28 mouse cellular contexts compared by ENCODE assay signal in the genomic region with DNA sequence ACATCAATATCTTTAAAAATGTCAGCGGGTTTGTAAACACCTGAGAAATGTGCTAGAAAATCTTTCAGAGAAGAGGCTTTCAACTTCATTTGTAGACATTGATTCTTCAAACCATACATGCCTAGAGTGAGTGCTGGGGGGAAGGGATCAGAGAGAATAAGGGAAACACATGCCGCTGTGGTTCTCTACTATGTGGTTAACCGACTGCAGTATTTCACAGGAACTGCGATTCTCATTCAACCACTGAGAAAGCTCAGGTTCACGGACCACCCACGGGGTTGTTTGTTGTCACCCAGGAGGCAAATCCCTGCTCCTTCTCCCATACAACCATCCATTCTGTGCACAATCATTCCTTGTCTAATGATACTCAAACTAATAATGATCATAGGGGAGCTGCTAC.
DNase-seq lines count a peak whose midpoint lies in the region; ATAC-seq lines count a peak whose summit lies in the region.
"Had no signal": no experiment of that assay in that cellular context is flagged by ENCODE, and none has a peak within 500 bp of the region (broad histone marks: within the 10 kb centered on the region; RNA-seq: fewer than 3 reads in every experiment).

No protein-coding gene starts in this region.

- no peaks in the 10 kb centered on the region for H3K9me3 ChIP-seq in embryonic facial prominence, embryonic 14.5 days (ENCODE audit: control insufficient read depth, low read length)
- no peaks in the 10 kb centered on the region for H3K9me3 ChIP-seq in embryonic facial prominence, embryonic 10.5 days
- H3K9me3 ChIP-seq in hindbrain, embryonic 14.5 days (ENCODE audit: control insufficient read depth, low read length) = no peaks in the 10 kb centered on the region
- H3K9me3 ChIP-seq: embryonic facial prominence, embryonic 13.5 days; forebrain, embryonic 10.5 days; heart, embryonic 12.5 days; heart, embryonic 15.5 days; hindbrain, embryonic 15.5 days had no signal

- H3K27ac ChIP-seq in embryonic facial prominence, embryonic 14.5 days (replicated peaks; ENCODE audit: low read depth, low read length) = no peak overlapping the region
- no peak overlapping the region for H3K27ac ChIP-seq in embryonic facial prominence, embryonic 10.5 days (replicated peaks)
- no peak overlapping the region for H3K27ac ChIP-seq in hindbrain, embryonic 14.5 days
- H3K27ac ChIP-seq: embryonic facial prominence, embryonic 13.5 days; forebrain, embryonic 10.5 days; heart, embryonic 15.5 days; hindbrain, embryonic 15.5 days had no signal

- 64% methylated on average over 6 of the region's 6 CpGs for WGBS in embryonic facial prominence, embryonic 14.5 days
- WGBS in embryonic facial prominence, embryonic 10.5 days = 87% methylated on average over 6 of the region's 6 CpGs
- 86% methylated on average over 6 of the region's 6 CpGs for WGBS in hindbrain, embryonic 14.5 days

- ATAC-seq in embryonic facial prominence, embryonic 14.5 days (ENCODE audit: low read depth) = no peak
- peak; percentile 98 for ATAC-seq in common myeloid progenitor, adult 5-6 weeks (replicated peaks; ENCODE audit: low read depth, poor library complexity, severe bottlenecking)
- peak; percentile 78 for ATAC-seq in megakaryocyte, adult 5-6 weeks (ENCODE audit: poor library complexity, severe bottlenecking)
- no peak for ATAC-seq in hindbrain, embryonic 14.5 days (ENCODE audit: low FRiP score)
- ATAC-seq: activated CD4-positive, CD25-positive, alpha-beta regulatory T cell, adult 4 months; CD4-positive, CD25-positive, alpha-beta regulatory T cell, adult 4 months; forebrain, embryonic 14.5 days; forebrain, postnatal 0 days; intestine, postnatal 0 days had no signal

- no peak overlapping the region for H3K4me2 ChIP-seq in embryonic facial prominence, embryonic 14.5 days (ENCODE audit: low read depth, low read length)
- no peak overlapping the region for H3K4me2 ChIP-seq in hindbrain, embryonic 14.5 days (replicated peaks)
- H3K4me2 ChIP-seq: embryonic facial prominence, embryonic 13.5 days; heart, embryonic 12.5 days; heart, embryonic 15.5 days; hindbrain, embryonic 15.5 days had no signal

- no peaks in the 10 kb centered on the region for H3K4me1 ChIP-seq in embryonic facial prominence, embryonic 14.5 days (ENCODE audit: control insufficient read depth, insufficient read depth, low read length)
- 0 out of 2 replicates have a peak, but pooled peaks cover 4% of the 10 kb centered on the region for H3K4me1 ChIP-seq in embryonic facial prominence, embryonic 10.5 days
- no peaks in the 10 kb centered on the region for H3K4me1 ChIP-seq in hindbrain, embryonic 14.5 days (replicated peaks; ENCODE audit: control insufficient read depth, insufficient read depth, low read length)
- H3K4me1 ChIP-seq: embryonic facial prominence, embryonic 13.5 days; forebrain, embryonic 10.5 days; heart, embryonic 12.5 days; heart, embryonic 15.5 days; hindbrain, embryonic 15.5 days had no signal

- no peaks in the 10 kb centered on the region for H3K36me3 ChIP-seq in embryonic facial prominence, embryonic 14.5 days (ENCODE audit: control insufficient read depth, insufficient read depth, low read length)
- H3K36me3 ChIP-seq in embryonic facial prominence, embryonic 10.5 days (replicated peaks) = no peaks in the 10 kb centered on the region
- H3K36me3 ChIP-seq in hindbrain, embryonic 14.5 days (replicated peaks; ENCODE audit: control insufficient read depth, insufficient read depth) = no peaks in the 10 kb centered on the region
- H3K36me3 ChIP-seq: embryonic facial prominence, embryonic 13.5 days; forebrain, embryonic 10.5 days; heart, embryonic 12.5 days; heart, embryonic 15.5 days; hindbrain, embryonic 15.5 days had no signal

- DNase-seq in embryonic facial prominence, embryonic 14.5 days (ENCODE audit: low spot score) = peak; percentile 16
- no peak for DNase-seq in embryonic facial prominence, embryonic 10.5 days (ENCODE audit: low spot score)
- DNase-seq in 416B (ENCODE audit: low read depth) = peak; percentile 5
- DNase-seq in frontal cortex, postnatal 10 days (ENCODE audit: low spot score in 2 of 2) = no peak
- no peak for DNase-seq in left cerebral cortex, adult 8-10 months (ENCODE audit: low spot score in 2 of 2)
- no peak for DNase-seq in hindbrain, embryonic 14.5 days (ENCODE audit: low spot score)
- DNase-seq: adrenal gland, postnatal 10 days; adrenal gland, postnatal 36 days; B cell, adult 2 months; cerebellum, adult 18-20 months; cerebellum, adult 9-10 months; cerebellum, postnatal 14 days; forebrain, postnatal 0 days; gastrocnemius, postnatal 14 days; heart, adult 18-20 months; heart, postnatal 10 days; heart, postnatal 36 days had no signal

- peaks cover 12% of the 10 kb centered on the region; the same call in 1 of the 2 replicates for H3K27me3 ChIP-seq in embryonic facial prominence, embryonic 14.5 days (replicated peaks; ENCODE audit: control insufficient read depth, insufficient read depth, low read length)
- peaks cover 79% of the 10 kb centered on the region for H3K27me3 ChIP-seq in embryonic facial prominence, embryonic 10.5 days (replicated peaks; ENCODE audit: low read depth, poor library complexity, severe bottlenecking)
- no peaks in the 10 kb centered on the region for H3K27me3 ChIP-seq in hindbrain, embryonic 14.5 days (ENCODE audit: control insufficient read depth, insufficient read depth, low read length)
- H3K27me3 ChIP-seq: heart, embryonic 12.5 days; heart, embryonic 15.5 days; hindbrain, embryonic 15.5 days had no signal

- H3K4me3 ChIP-seq in embryonic facial prominence, embryonic 14.5 days (ENCODE audit: low read depth, low read length) = no peak overlapping the region
- H3K4me3 ChIP-seq in embryonic facial prominence, embryonic 10.5 days = no peak overlapping the region
- H3K4me3 ChIP-seq in hindbrain, embryonic 14.5 days (replicated peaks; ENCODE audit: low read length) = no peak overlapping the region
- H3K4me3 ChIP-seq: embryonic facial prominence, embryonic 13.5 days; forebrain, embryonic 10.5 days; heart, embryonic 12.5 days; heart, embryonic 15.5 days; hindbrain, embryonic 15.5 days had no signal

- no peak overlapping the region for H3K9ac ChIP-seq in embryonic facial prominence, embryonic 14.5 days (ENCODE audit: low read depth, low read length)
- no peak overlapping the region for H3K9ac ChIP-seq in hindbrain, embryonic 14.5 days
- H3K9ac ChIP-seq: embryonic facial prominence, embryonic 13.5 days; forebrain, postnatal 0 days; heart, embryonic 12.5 days; heart, embryonic 15.5 days; hindbrain, embryonic 15.5 days had no signal

Comparison
In these comparisons a context has a peak if more than half of its experiments do, and no peak if none do; other contexts are left out.
1. DNase-seq: peak in embryonic facial prominence, embryonic 14.5 days (single experiment) and 416B (single experiment); none in embryonic facial prominence, embryonic 10.5 days (single experiment), frontal cortex, postnatal 10 days (0 of 2), left cerebral cortex, adult 8-10 months (0 of 2) and hindbrain, embryonic 14.5 days (single experiment).
2. ATAC-seq: peak in common myeloid progenitor, adult 5-6 weeks (single experiment) and megakaryocyte, adult 5-6 weeks (single experiment); none in embryonic facial prominence, embryonic 14.5 days (single experiment) and hindbrain, embryonic 14.5 days (single experiment).